Mouse (Mus musculus): ENCODE measurements around the gene Anapc2. TPM values are rescaled to one million over a fixed set of nuclear protein-coding genes. Genes with fewer than 3 reads are reported as not detected.
"Not testable (repeated sequence)": the region's sequence is repeated elsewhere in the genome, so short reads cannot be mapped to it uniquely, and the experiment has no call there.

Gene Anapc2
- polyA plus RNA-seq, 1 experiment from 2014 or later: 43.4 TPM

GRCm38 (mm10) chr2:25256443-25257109 is 15.7 kb upstream of the Anapc2 start:
- H3K4me1 ChIP-seq (replicated peaks; ENCODE audit: control insufficient read depth, insufficient read depth, low read length); H3K27me3 ChIP-seq (replicated peaks; ENCODE audit: control insufficient read depth, insufficient read depth, low read length); ATAC-seq; H3K9me3 ChIP-seq (ENCODE audit: control insufficient read depth): not testable (repeated sequence)
- Histone ChIP-seq H3K36me3 (ENCODE audit: control insufficient read depth, insufficient read depth) (peaks cover 13% of the 10 kb centered on the region; the same call in 1 of the 2 replicates), H3K4me3 (ENCODE audit: low read depth, low read length) (peak overlapping the region; percentile 99), H3K27ac (ENCODE audit: low read depth, low read length) (peak overlapping the region; percentile 82; the same call in 1 of the 2 replicates), H3K9ac (ENCODE audit: low read depth, low read length) (peak overlapping the region; percentile 91), H3K4me2 (replicated peaks; ENCODE audit: low read depth) (peak overlapping the region; percentile 93)
- peak; percentile 69 for TF ChIP-seq CTCF (IDR thresholded peaks at IDR 0.05; ENCODE audit: low read depth)
- WGBS: 49% methylated on average over 11 of the region's 12 CpGs

GRCm38 (mm10) chr2:25257250-25257649 is 15.0 kb upstream of the Anapc2 start:
- not testable (repeated sequence) for H3K9ac ChIP-seq (ENCODE audit: low read depth, low read length); H3K4me2 ChIP-seq (replicated peaks; ENCODE audit: low read depth); H3K27ac ChIP-seq (ENCODE audit: low read depth, low read length); H3K4me1 ChIP-seq (replicated peaks; ENCODE audit: control insufficient read depth, insufficient read depth, low read length); H3K27me3 ChIP-seq (replicated peaks; ENCODE audit: control insufficient read depth, insufficient read depth, low read length); ATAC-seq; H3K36me3 ChIP-seq (ENCODE audit: control insufficient read depth, insufficient read depth); H3K9me3 ChIP-seq (ENCODE audit: control insufficient read depth); H3K4me3 ChIP-seq (ENCODE audit: low read depth, low read length)
- WGBS: 79% methylated on average over 5 of the region's 5 CpGs

GRCm38 (mm10) chr2:25258887-25259286 is 13.4 kb upstream of the Anapc2 start:
- peak; percentile 72 for TF ChIP-seq CTCF (IDR thresholded peaks at IDR 0.05; ENCODE audit: low read depth)
- no peaks in the 10 kb centered on the region for H3K9me3 ChIP-seq (ENCODE audit: control insufficient read depth)
- H3K4me3 ChIP-seq (ENCODE audit: low read depth, low read length): no peak overlapping the region
- WGBS: 66% methylated on average over 2 of the region's 2 CpGs
- H3K36me3 ChIP-seq (ENCODE audit: control insufficient read depth, insufficient read depth): no peaks in the 10 kb centered on the region
- no peak overlapping the region for H3K4me2 ChIP-seq (replicated peaks; ENCODE audit: low read depth)
- H3K27ac ChIP-seq (ENCODE audit: low read depth, low read length): no peak overlapping the region
- no peaks in the 10 kb centered on the region for H3K4me1 ChIP-seq (replicated peaks; ENCODE audit: control insufficient read depth, insufficient read depth, low read length)
- ATAC-seq: no peak
- H3K27me3 ChIP-seq (replicated peaks; ENCODE audit: control insufficient read depth, insufficient read depth, low read length): no peaks in the 10 kb centered on the region
- H3K9ac ChIP-seq (ENCODE audit: low read depth, low read length): no peak overlapping the region

- no peak for ATAC-seq
- Histone ChIP-seq H3K27ac (ENCODE audit: low read depth, low read length) (peak overlapping the region; percentile 82), H3K36me3 (ENCODE audit: control insufficient read depth, insufficient read depth) (no peaks in the 10 kb centered on the region), H3K27me3 (replicated peaks; ENCODE audit: control insufficient read depth, insufficient read depth, low read length) (no peaks in the 10 kb centered on the region), H3K9me3 (ENCODE audit: control insufficient read depth) (no peaks in the 10 kb centered on the region), H3K4me3 (ENCODE audit: low read depth, low read length) (peak overlapping the region; percentile 92), H3K4me1 (replicated peaks; ENCODE audit: control insufficient read depth, insufficient read depth, low read length) (no peaks in the 10 kb centered on the region), H3K4me2 (replicated peaks; ENCODE audit: low read depth) (peak overlapping the region; percentile 94), H3K9ac (ENCODE audit: low read depth, low read length) (0 out of 2 replicates have a peak overlapping the region, but pooled peaks have one; percentile 78)
- no peak for TF ChIP-seq CTCF (IDR thresholded peaks at IDR 0.05; ENCODE audit: low read depth)
- 34% methylated on average over 12 of the region's 12 CpGs for WGBS
These were observed 10.4 kb upstream of the Anapc2 start for GRCm38 (mm10) chr2:25261870-25262269.

GRCm38 (mm10) chr2:25262291-25262767 is 9.9 kb upstream of the Anapc2 start, which contains the start of gene Tprn:
Tprn (plus strand) TSS chr2:25262618.
- Histone ChIP-seq H3K36me3 (ENCODE audit: control insufficient read depth, insufficient read depth) (no peaks in the 10 kb centered on the region), H3K4me2 (replicated peaks; ENCODE audit: low read depth) (peak within 1 kb of the TSS; percentile 94), H3K9me3 (ENCODE audit: control insufficient read depth) (no peaks in the 10 kb centered on the region), H3K4me3 (ENCODE audit: low read depth, low read length) (peak within 1 kb of the TSS; percentile 92), H3K9ac (ENCODE audit: low read depth, low read length) (peak within 1 kb of the TSS; percentile 78), H3K4me1 (replicated peaks; ENCODE audit: control insufficient read depth, insufficient read depth, low read length) (no peaks in the 10 kb centered on the region), H3K27me3 (replicated peaks; ENCODE audit: control insufficient read depth, insufficient read depth, low read length) (no peaks in the 10 kb centered on the region), H3K27ac (ENCODE audit: low read depth, low read length) (peak within 1 kb of the TSS; percentile 93)
- no peak for TF ChIP-seq CTCF (IDR thresholded peaks at IDR 0.05; ENCODE audit: low read depth)
- peak; percentile 80 for ATAC-seq
- WGBS: 0% methylated on average over 39 of the region's 39 CpGs

- 0% methylated on average over 79 of the region's 82 CpGs for WGBS
- Histone ChIP-seq H3K4me2 (replicated peaks; ENCODE audit: low read depth) (peak overlapping the region; percentile 94), H3K4me1 (replicated peaks; ENCODE audit: control insufficient read depth, insufficient read depth, low read length) (no peaks in the 10 kb centered on the region), H3K4me3 (ENCODE audit: low read depth, low read length) (peak overlapping the region; percentile 92), H3K9ac (ENCODE audit: low read depth, low read length) (peak overlapping the region; percentile 78), H3K27ac (ENCODE audit: low read depth, low read length) (peak overlapping the region; percentile 93), H3K36me3 (ENCODE audit: control insufficient read depth, insufficient read depth) (peaks cover under 1% of the 10 kb centered on the region; the same call in 1 of the 2 replicates), H3K9me3 (ENCODE audit: control insufficient read depth) (no peaks in the 10 kb centered on the region), H3K27me3 (replicated peaks; ENCODE audit: control insufficient read depth, insufficient read depth, low read length) (no peaks in the 10 kb centered on the region)
- peak; percentile 20; the same call in 1 of the 2 replicates for TF ChIP-seq CTCF (IDR thresholded peaks at IDR 0.05; ENCODE audit: low read depth)
- no peak for ATAC-seq
These were observed 9.3 kb upstream of the Anapc2 start for GRCm38 (mm10) chr2:25262795-25263622.

Measured in intestine, postnatal 0 days (tissue).